Mouse (Mus musculus) brain, adult 2 months (tissue): Measurements from ENCODE around the gene Ccdc28b.
A peak's percentile ranks its signal among the peaks of the same experiment; 100 is the strongest.

Experiments used
- DNase-seq: peaks from one replicate; pipeline ENCODE4 v3.0.0; 2011; ENCODE audit warnings: low read depth, low spot score

The Ccdc28b gene

DNA sequence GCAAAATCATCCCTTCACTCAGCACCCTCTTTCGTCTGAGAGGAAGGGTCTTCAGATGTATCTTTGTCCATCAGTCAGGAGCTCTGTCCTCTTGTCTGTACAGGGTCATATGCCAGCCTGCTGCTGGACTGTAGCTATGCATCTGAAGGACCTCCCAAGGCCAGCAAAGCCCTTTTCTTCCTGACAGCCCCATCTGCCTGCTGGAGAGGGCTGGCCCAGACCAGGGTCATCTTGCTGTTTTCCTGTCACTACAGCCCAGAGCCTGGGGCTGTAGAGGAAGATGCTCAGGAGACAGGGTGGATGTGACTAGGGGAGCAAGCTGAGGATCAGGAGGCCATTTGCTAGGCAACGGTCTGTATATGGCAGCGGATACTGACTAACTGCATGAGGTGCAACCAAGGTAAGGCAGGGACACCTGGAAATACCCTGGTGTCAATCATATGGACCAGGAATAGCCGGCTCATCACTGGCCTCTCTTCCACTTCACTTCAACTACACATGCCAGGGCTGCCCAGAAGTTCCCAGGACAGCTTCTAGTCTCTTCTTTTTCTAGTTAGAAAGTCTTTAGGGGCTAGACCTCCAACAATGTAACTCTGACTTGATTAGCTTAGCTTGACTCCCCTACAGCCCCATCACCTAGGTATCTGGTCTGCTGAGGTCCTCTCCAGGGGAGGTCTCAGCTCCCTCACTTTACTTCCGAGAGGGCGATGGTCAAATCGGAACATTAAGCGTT lies 778 bp downstream of the Ccdc28b start:
- no peak for DNase-seq

DNA sequence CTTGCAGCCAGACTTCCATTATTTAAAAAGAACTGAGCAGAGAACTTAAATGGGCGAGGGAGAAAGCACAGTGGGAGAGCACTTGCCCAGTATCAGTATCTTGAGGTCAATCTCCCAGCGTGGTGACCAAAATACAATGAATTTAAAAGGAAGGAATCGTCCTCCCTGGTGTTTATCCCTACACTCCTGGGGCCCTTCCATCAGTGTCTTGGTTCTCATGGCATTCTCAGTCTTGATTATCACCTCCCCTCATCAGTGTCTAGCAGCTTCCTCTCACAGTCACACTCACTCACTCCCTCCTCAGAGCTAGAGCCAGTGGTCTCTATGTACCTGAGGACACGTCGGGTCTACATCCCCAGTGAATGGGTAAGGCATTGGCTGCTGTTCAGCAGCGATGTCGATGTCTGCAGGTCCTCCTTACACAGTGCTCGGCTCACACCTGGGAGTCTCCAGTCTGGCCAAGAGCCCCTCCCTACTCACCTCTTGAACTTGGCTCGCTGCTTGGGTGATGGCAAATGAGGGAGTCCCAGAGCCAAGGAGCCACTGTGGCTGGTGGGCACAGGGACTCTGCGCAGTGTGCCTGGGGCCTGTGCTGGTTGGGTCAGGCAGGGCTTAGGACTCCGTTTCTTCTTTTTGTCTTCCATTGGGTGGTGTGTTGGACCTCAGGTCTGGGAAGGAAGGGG lies 1.5 kb downstream of the Ccdc28b start:
- DNase-seq, result peak; percentile 62

DNA sequence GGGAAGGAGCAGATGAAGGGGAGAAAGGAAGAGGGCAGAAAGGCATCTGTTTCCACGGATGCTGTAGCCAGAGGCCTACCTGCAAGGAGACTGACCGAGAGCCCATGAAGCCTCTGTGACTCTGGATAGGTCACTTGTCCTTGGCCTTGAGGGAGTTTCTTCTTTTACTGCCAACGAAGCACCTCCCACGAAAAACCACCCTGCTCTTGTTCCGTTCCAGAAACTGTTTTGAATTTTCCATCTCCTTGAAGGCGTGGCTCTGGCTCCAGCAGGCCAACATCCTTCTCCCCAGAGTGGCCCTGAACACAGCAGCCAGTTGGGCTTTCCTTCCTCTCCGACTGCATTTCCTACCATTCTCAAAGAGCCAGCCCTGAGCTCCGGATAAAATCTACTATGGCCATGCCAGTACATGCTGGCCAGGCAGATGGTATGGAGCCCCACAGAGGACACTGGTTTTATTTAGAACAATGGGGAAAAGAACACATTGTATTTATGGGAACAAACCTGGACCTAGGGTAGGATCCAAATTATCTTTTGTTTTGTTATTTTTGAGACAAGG lies 2.4 kb downstream of the Ccdc28b start:
- DNase-seq, result peak; percentile 93

DNA sequence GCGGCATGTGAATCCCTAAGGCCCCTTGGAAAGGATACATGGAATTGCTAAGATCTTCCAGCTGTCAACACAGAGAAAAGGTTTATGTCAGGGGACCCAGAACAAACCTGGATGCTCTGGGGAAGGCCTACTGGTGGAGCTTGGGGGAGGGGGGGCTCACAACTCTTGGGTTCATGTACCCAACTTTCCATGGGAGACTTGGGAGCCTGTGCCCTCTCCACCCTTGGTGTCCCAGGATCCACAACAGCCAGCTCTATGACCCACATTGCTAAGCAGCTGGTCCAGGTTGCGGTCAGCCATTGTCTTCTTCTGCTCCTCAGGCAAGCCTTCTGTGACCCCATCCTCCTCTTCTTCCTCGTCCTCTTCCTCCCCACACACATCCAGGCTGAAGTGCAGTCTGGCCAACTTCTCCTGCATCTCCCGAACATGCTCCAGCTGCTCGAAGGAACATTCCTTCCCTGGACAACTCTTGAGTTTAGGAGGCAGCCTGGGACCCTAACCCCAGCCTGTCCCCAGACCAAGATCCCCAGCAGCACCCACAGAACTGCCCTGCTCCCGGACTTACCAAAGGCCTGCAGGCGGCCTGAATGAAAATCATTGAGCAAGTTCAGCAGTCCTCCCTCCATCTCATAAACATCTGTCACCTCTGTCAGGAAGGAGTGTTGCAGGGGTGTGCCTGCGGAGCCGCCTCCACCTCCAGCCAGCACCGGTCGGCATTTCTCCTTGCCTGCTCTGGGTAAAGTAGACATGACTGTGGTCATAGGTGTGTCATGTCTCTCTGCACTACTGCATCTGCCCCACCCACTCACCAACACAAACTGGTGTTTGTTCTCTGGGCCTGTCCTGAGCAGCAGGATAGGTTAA lies 3.1 kb downstream of the Ccdc28b start:
- no peak for DNase-seq

DNA sequence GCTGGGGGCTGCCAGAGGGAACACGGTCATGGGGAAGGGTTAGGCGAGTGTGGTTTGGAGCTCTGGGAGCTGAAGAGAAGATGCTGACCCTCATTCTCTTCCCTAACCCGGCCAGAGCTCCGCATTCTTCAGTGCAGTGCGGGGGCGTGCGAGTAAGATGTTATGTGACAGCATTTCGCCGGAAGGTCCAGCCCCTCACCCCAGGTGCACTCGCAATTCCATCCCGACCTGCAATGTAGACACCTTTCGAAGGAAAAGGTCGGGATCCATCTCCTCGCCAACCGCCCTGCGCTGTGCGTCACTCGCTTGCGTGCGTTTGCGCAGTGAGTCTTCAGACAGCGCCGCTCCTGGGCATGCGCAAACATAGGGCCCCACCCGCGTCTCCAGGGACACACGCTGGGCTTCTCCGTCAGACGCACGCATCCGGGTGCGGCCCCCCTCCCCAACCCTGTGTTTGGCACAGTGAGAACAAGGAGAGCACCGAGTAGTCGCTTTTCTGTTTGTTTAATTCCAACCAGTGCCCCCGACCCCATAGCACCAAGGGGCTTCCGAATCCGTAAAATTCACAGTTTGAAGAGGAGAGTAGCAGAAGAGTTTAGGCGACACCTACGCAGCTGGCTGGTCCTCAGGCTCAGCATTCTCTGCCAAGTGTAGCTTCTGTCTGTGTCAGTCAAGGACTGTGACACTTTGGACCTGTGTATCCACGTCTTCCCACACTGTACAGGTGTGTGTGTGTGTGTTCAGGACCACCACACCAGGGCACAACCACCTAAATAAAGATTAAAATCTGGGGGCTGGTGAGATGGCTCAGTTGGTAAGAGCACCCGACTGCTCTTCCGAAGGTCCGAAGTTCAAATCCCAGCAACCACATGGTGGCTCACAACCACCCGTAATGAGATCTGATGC lies 4.7 kb downstream of the Ccdc28b start, which contains the start of gene Iqcc:
Iqcc (minus strand) TSS at position 314 of the 906 bp plus-strand sequence.
- peak; percentile 98 for DNase-seq

DNA sequence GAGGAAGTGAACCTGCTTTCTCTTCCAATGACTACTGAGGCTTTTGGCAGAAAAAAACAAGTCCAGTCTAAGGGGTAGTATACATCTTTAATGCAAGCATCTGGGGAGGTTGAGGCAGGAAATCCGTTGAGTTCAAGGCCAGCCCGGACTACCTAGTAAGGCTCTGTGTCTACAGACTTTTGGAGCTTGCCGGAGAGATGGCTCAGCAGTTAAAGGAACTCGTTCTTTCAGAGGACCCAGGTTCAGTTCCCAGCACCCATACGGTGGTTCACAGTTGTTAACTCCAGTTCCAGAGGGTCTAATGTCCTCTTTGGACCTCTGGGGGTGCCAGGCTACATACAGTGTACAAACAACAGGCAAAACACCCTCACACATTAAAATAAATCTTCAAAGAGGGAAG lies 5.7 kb downstream of the Ccdc28b start:
- no peak for DNase-seq

DNA sequence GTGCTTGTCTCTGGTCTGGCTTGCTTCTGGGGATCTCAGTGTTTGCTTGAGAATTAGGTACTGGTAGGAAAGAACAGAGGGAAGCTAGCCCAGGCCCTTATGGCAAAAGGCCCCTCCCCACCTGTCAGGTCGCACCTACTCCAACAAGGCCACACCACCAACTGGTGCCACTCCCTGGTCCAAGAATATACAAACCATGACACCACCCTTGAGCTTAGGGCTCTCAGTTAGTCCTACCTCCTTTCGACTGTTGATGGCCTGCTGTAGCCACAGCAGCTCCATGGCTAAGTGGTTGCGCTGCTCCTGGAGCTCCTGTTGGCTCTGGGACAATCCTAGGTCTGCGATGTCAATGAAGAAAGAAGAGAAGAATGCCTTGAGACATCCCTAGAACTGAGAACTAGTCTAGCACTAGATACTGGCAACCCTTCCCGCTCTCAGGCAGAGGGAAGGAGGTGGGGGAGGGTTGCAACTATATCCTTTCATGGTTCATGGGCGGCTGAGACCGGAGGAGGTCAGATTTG lies 6.6 kb downstream of the Ccdc28b start:
- DNase-seq, result no peak

DNA sequence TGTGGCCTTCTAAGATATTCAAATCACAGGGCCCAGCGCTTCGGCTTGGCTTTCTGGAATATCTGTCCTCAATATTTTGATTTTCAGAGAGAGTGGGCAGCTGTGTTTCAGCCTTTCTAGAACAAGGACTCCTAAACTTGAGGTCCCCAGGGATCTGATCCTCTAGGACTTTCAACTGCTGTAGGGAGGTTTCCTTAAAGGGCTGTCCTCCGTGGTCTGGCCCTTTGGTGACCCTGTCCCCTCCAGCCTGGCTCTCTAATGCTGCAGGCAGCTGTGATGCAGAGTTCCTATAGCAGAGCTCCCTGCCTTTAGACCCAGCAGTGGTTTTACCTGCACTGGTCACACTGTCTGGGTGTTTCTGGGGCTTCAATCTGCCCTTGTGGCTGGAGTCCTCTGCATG lies 7.1 kb downstream of the Ccdc28b start:
- no peak for DNase-seq

DNA sequence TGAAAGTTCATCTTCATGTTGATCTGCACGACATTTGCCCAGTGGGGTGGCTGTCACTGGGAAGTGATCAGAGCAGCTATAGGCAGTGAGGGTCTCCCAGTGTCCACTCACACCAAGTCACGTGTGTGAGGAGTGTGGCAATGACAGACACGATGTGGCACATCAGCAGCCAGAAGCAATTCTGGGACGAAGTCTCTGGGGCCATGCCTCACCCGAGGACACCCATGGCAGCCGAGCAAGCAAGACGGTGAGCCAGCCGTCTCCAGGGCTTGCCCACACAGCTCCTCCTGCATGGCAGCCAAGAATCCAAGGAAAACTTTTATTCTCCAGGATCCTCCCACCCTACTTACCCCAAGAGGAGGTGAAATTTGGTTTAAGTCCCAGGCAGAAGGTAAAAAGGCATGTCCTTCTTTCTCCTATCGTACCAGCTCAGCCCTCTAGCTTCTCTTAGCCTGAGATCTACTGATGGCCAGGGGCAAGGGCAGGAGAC lies 7.9 kb downstream of the Ccdc28b start:
- DNase-seq, result peak; percentile 55

DNA sequence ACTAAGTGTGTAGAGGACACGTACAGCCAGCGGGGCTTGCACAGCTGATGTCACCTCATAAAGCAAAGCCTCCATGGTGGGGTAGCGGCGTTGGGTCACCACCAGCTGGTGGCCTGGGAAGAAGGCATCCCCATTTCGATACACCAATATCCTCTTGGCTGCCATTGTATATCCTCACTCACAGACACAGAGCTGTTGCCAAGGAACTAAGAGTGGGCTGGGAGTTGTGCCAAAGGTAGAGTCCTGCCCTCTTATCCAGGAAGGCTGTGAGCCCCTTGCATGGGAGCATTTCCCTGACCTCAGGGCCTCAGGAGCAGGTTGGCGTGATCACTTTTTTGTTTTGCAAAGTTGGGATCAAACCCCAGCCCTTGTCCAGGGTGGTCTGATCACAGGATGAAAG lies 9.7 kb downstream of the Ccdc28b start, which contains the start of gene Dcdc2b:
Dcdc2b (minus strand) TSS at position 165 of the 400 bp plus-strand sequence.
- no peak for DNase-seq

DNA sequence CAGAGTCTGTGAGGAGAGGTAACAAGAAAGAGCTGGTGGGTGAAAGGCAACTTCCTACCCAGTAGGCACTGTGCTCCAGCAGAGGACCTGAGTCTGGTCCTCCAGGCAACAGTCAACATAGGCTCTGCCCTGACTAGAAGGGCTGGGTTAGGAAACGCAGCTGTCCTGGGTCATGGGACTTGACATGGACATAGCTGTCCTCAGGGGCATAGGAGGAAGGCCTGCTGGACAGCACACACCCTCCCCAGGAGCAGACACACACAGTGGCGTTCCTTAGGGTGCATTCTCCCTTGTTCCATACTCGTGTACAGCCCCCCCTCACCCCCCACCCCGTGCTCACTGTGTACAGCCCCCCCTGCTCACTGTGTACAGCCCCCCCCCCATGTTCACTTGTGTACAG lies 13.3 kb downstream of the Ccdc28b start:
- DNase-seq, result no peak

DNA sequence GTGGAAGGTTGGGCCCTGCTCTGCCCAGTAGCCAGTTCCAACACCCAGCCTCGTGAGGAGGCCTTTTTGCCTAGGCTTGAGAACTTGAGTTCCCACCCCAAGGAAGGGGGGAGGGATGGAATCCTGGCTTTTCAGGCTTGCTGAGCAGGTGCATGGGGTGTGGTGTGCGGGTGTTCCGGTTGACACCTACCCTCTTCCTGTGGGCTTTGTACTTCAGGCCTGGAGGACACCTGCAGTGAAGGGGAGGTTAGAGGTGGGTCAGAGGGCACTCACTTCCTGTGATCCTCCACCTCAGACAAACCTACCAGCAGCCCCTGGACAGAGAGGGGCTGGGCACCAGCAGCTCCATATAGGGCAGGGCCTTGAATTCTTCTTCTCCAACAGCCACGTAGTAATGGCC lies 13.7 kb downstream of the Ccdc28b start:
- DNase-seq, result no peak

DNA sequence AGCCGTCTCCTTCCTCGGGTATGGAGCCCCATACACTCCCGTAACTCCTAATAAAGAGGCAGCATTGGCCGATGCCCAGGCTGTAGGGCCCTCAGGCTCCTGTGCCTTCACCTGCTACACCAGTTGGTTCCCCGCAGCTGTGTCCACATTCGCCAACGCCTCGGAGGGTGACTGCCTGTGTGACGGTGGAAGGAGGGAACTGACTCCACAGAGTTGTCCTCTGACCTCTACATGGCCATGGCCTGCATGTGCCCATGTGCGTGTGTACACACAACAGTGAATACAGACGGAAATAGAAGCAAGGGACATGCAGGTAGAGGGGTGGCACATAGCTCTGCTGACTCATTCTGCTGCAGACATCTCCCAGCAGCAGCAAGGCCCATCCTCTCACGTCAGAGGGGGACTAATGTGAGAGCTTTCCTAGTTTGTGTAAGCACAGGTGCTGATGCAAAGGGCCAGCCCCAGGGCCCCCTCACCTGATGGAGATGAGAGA lies 14.6 kb downstream of the Ccdc28b start:
- no peak for DNase-seq

DNA sequence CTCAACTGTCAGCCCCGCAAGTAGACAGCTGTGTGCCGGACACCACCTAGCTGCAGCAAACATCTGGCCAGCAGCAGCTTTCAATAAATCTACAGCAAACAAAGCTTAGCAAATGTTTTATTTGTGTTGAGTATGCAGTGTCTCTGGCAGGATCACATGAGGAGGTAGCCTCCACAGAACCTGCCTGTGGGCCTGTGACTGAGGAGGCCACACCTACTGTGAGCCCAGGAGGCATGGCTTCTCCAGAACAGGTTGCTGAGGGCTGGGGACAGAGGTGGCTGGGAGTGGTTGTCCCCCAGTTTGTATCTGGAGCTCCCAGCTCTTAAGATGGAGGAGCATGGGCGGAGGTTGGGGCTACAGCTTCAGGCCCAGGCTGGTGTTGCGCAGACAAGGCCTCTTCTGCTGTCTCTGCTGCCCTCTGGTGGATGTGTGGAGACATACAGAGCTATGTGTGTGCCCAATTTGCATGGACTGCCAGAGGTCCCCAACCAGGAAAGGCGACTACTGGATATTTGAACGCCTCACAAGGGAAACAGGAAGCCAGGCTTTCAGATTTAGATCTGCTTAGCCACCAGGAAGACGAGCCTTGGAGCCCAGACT lies 15.2 kb downstream of the Ccdc28b start:
- DNase-seq, result peak; percentile 96

DNA sequence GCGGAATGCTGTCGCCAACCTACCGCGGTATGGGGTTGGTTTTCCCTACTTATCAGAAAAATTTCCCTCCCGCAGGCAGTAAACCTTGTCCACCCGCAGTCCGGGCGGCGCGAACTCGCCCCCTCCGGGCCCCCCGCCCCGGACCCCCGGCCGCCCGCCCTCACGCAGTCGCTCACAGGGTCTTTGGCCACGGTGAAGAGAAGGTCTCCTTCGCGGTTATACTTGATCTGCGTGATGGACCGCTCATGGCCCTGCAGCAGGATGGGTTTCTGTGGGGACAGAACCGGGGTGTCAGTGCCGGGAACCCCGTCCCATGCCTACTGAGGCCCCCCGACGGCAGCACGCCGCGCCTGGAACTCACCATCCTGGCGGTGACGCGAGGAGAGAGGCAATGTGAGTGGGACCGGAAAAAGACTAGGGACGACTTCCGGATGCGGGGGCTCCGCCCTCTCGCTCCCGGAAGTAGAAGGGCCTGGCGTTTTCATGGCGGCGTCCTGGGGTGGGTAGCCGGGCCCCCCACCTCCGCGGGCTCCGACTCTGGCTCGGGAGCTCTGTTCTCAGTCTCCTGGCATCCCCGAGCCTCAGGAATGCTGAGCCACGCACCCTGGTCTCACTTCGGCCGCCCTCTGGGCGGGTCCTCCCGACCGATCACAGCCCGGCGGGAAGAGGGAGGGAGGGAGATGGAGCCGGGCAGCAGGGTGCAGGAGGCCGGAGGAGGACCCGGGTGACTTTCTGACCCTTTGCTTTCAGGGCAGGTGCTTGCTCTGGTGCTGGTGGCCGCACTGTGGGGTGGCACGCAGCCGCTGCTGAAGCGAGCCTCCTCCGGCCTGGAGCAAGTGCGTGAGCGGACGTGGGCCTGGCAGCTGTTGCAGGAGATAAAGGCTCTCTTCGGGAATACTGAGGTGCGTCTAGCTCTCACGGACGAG lies 23.3 kb downstream of the Ccdc28b start, which contains the start of the genes Eif3i and Tmem234:
Eif3i (minus strand) TSS at position 416 of the 926 bp plus-strand sequence.
Tmem234 (plus strand) TSS at position 436 of the 926 bp plus-strand sequence.
- DNase-seq, result peak; percentile 93

DNA sequence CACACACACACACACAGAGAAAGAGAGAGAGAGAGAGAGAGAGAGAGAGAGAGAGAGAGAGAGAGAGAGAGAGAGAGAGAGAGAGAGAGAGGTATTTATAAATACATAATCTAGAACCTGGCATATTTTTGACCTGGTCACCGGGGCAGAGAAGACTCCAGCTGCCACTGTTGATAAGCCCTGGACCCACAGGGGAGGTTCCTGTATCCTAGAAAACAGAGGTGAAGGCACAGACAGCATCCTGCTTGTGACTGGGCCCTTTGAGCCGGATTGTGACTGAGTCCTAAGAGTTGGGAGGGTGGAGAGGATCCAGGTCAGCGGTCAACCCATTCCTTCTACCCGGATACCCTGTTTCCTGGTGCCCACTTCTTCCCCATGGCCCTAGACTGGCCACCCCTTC lies 34.9 kb downstream of the Ccdc28b start:
- no peak for DNase-seq

DNA sequence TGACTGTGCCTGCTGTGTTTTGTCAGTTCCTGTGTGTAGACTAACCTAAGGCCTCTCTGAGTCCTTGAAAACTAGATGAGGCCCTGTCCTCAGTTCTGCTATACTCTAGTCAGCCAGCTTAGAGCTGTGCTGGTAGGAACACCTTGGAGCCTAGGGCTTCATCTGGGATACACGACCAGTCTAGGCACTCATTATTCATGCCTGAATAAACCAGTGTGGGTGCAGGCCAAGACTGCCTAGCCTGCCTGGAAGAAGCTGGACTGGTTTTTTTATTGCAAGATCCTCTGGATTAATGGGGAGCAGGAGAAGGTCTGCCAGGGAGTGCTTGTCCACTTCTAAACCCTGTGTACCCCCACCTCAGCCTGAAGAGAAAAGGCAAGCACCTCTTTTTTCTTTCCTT lies 36.8 kb downstream of the Ccdc28b start:
- no peak for DNase-seq

DNA sequence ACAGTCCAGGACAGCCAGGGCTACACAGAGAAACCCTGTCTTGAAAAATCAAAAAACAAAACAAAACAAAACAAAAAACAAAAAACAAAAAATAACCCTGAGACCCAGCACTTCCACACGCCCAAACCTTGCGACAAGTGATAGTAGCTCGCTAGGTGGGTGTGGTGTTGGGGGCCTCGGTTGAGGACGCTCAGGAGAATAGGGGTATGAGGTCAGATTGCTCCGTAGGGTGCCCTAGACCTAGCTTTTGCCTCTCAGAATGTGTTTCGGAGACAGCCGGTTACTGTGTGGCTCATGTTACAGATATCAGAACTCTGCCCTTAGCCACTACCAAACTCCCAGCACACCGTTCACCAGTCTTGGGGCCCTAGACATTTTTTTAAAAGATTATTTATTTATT lies 38.0 kb downstream of the Ccdc28b start:
- DNase-seq, result no peak
